17 mouse cellular contexts compared by ENCODE assay signal in the genomic region with DNA sequence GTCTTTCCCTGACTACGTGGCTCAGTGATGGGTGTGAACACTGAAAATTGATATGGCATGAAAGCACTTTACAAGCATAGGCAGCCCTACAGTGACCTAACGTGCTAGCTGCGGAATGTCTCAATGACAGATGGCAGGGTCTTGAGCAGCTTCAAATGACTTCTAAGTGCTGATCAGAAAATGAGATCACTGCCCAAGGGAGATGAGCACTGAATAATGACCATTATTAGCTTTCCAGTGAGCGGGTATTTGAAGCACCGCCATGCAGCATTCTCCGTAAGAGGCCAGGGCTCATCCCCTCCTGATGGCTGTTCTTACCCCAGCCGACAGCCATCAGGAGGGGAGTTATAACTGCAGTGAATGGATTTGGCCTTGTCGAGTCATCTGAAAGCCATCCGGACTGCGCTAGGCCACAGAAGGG.
DNase-seq lines count a peak whose midpoint lies in the region; ATAC-seq lines count a peak whose summit lies in the region.
"Had no signal": no experiment of that assay in that cellular context is flagged by ENCODE, and none has a peak within 500 bp of the region (broad histone marks: within the 10 kb centered on the region; RNA-seq: fewer than 3 reads in every experiment).

No protein-coding gene starts in this region.

- ATAC-seq in forebrain, embryonic 14.5 days: 0 out of 2 replicates have a peak, but pooled peaks have one; percentile 26
- no peak for ATAC-seq in forebrain, embryonic 13.5 days
- peak; percentile 72 for ATAC-seq in midbrain, embryonic 12.5 days (ENCODE audit: low FRiP score, low read depth)
- ATAC-seq: CD4-positive, CD25-positive, alpha-beta regulatory T cell, adult 4 months; liver, embryonic 12.5 days; Patski had no signal

- no peaks in the 10 kb centered on the region for H3K36me3 ChIP-seq in forebrain, embryonic 14.5 days (ENCODE audit: control insufficient read depth, insufficient read depth, low read length)
- peaks cover 5% of the 10 kb centered on the region; the same call in 1 of the 2 replicates for H3K36me3 ChIP-seq in forebrain, embryonic 13.5 days (ENCODE audit: poor library complexity, severe bottlenecking)
- 0 out of 2 replicates have a peak, but pooled peaks cover 2% of the 10 kb centered on the region for H3K36me3 ChIP-seq in midbrain, embryonic 12.5 days
- H3K36me3 ChIP-seq: liver, embryonic 12.5 days had no signal

- DNase-seq in forebrain, embryonic 14.5 days (ENCODE audit: low spot score): peak; percentile 9
- peak; percentile 18 for DNase-seq in forelimb bud, embryonic 11.5 days (ENCODE audit: low read depth, low spot score)
- DNase-seq in retina, postnatal 1 day: peak; percentile 30
- no peak for DNase-seq in kidney, postnatal 25 days
- DNase-seq in thymus, postnatal 25 days: no peak
- no peak for DNase-seq in right cerebral cortex, postnatal 14 days
- DNase-seq: cerebellum, postnatal 14 days; heart, postnatal 14 days; kidney, adult 9 months; lung, postnatal 14 days; spleen, adult 18-20 months; thymus, adult 2 months had no signal

- no peaks in the 10 kb centered on the region for H3K27me3 ChIP-seq in forebrain, embryonic 14.5 days (replicated peaks; ENCODE audit: control insufficient read depth, insufficient read depth, low read length)
- H3K27me3 ChIP-seq in forebrain, embryonic 13.5 days: no peaks in the 10 kb centered on the region
- no peaks in the 10 kb centered on the region for H3K27me3 ChIP-seq in midbrain, embryonic 12.5 days
- H3K27me3 ChIP-seq: liver, embryonic 12.5 days; Patski had no signal

- WGBS in forebrain, embryonic 14.5 days: 71% methylated on average over 10 of the region's 10 CpGs
- WGBS in forebrain, embryonic 13.5 days: 70% methylated on average over 10 of the region's 10 CpGs
- WGBS in midbrain, embryonic 12.5 days: 49% methylated on average over 10 of the region's 10 CpGs

- H3K4me3 ChIP-seq in forebrain, embryonic 14.5 days (ENCODE audit: low read depth, low read length): no peak overlapping the region
- no peak overlapping the region for H3K4me3 ChIP-seq in forebrain, embryonic 13.5 days
- no peak overlapping the region for H3K4me3 ChIP-seq in midbrain, embryonic 12.5 days
- H3K4me3 ChIP-seq: liver, embryonic 12.5 days had no signal

- H3K27ac ChIP-seq in forebrain, embryonic 14.5 days (ENCODE audit: low read depth, low read length): no peak overlapping the region
- H3K27ac ChIP-seq in forebrain, embryonic 13.5 days: no peak overlapping the region
- peak overlapping the region; percentile 31; the same call in 1 of the 2 replicates for H3K27ac ChIP-seq in midbrain, embryonic 12.5 days (replicated peaks)
- H3K27ac ChIP-seq: liver, embryonic 12.5 days had no signal

- H3K4me1 ChIP-seq in forebrain, embryonic 14.5 days (ENCODE audit: control insufficient read depth, insufficient read depth, low read length): no peaks in the 10 kb centered on the region
- no peaks in the 10 kb centered on the region for H3K4me1 ChIP-seq in forebrain, embryonic 13.5 days
- peaks cover 9% of the 10 kb centered on the region for H3K4me1 ChIP-seq in midbrain, embryonic 12.5 days
- H3K4me1 ChIP-seq: liver, embryonic 12.5 days had no signal

- no peak overlapping the region for H3K9ac ChIP-seq in forebrain, embryonic 14.5 days (ENCODE audit: low read length)
- no peak overlapping the region for H3K9ac ChIP-seq in forebrain, embryonic 13.5 days
- no peak overlapping the region for H3K9ac ChIP-seq in midbrain, embryonic 12.5 days (replicated peaks)
- H3K9ac ChIP-seq: liver, embryonic 12.5 days had no signal

- H3K4me2 ChIP-seq in forebrain, embryonic 14.5 days (ENCODE audit: low read length): no peak overlapping the region
- no peak overlapping the region for H3K4me2 ChIP-seq in forebrain, embryonic 13.5 days
- H3K4me2 ChIP-seq in midbrain, embryonic 12.5 days (replicated peaks): no peak overlapping the region
- H3K4me2 ChIP-seq: liver, embryonic 12.5 days had no signal

- no peaks in the 10 kb centered on the region for H3K9me3 ChIP-seq in forebrain, embryonic 14.5 days (replicated peaks; ENCODE audit: control insufficient read depth, low read length)
- no peaks in the 10 kb centered on the region for H3K9me3 ChIP-seq in forebrain, embryonic 13.5 days (replicated peaks)
- H3K9me3 ChIP-seq in midbrain, embryonic 12.5 days: no peaks in the 10 kb centered on the region
- H3K9me3 ChIP-seq: liver, embryonic 12.5 days had no signal

Comparison
In these comparisons a context has a peak if more than half of its experiments do, and no peak if none do; other contexts are left out.
1. DNase-seq: peak in forebrain, embryonic 14.5 days (single experiment), forelimb bud, embryonic 11.5 days (single experiment) and retina, postnatal 1 day (single experiment); none in kidney, postnatal 25 days (0 of 2), thymus, postnatal 25 days (single experiment) and right cerebral cortex, postnatal 14 days (single experiment).